Mouse (Mus musculus): ENCODE data around the gene Galnt15.

DNA sequence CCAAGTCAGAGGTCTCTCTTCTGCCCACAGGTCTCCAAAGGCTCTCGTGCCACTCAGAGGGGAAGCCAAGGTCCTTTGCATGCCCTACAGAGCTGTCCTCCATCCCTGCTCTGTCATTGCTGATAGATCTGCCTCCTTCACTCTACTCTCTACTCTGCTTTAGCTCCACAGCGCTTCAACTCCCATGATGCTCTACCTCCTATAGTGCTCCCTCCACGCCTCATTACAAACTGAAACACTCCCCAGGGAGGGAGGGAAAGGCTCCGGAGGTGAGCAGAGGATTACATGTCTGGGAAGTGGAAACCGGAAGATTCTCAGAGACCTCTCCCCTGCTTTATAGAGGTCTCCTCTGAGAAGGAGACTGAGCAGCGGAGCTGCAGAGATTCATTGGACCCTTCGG, 1.6 kb upstream of the Galnt15 start:
- TF ChIP-seq POLR2A (IDR thresholded peaks at IDR 0.05; ENCODE audit: control insufficient read depth, low read depth, low read length), result no peak
- no peak for TF ChIP-seq CTCF (IDR thresholded peaks at IDR 0.05; ENCODE audit: control insufficient read depth, insufficient read depth, insufficient replicate concordance, low read depth, low read length)

All from testis, adult 2 months (tissue).